Mouse (Mus musculus) erythroblast, embryonic 14.5 days (primary cell): Measurements from ENCODE around the gene Pskh1.

Experiments
- GATA1 ChIP-seq: IDR thresholded peaks from 2 replicates; pipeline ENCODE4 v1.6.1; 2012; ENCODE audit warnings: low read length, inconsistent platforms, mixed read lengths
- TAL1 ChIP-seq: IDR thresholded peaks from 3 replicates; pipeline ENCODE4 v1.6.1; 2012; ENCODE audit warnings: low read length, inconsistent platforms, mixed read lengths

- TF ChIP-seq TAL1 (no peak), GATA1 (no peak)
Observed at GRCm38 (mm10) chr8:105930602-105931001, 30.4 kb downstream of the Pskh1 start.
